Mouse (Mus musculus): ENCODE measurements around the gene Kcnip2. TPM values are rescaled to one million over a fixed set of nuclear protein-coding genes. Genes with fewer than 3 reads are reported as not detected.

Kcnip2 gene
- 3.0 and 3.7 TPM in 2 replicates for polyA plus RNA-seq (2016; fragmentation: Nextera tagmentation; extraction: Ambion mirVana)

- Histone ChIP-seq H3K9me3 (replicated peaks) (no peaks in the 10 kb centered on the region), H3K4me3 (peak within 1 kb of the TSS; percentile 39), H3K27me3 (peaks cover 22% of the 10 kb centered on the region), H3K4me2 (replicated peaks) (peak within 1 kb of the TSS; percentile 85), H3K27ac (no peak within 1 kb of the TSS), H3K9ac (peak within 1 kb of the TSS; percentile 60), H3K36me3 (0 out of 2 replicates have a peak, but pooled peaks cover 2% of the 10 kb centered on the region), H3K4me1 (peaks cover 43% of the 10 kb centered on the region)
- under 1% methylated on average over 21 of the region's 29 CpGs for WGBS
- peak; percentile 52 for ATAC-seq (ENCODE audit: low FRiP score)
Measured at GRCm38 (mm10) chr19:45815831-45816405, at the start of gene Kcnip2. Gene Kcnip2, minus strand, starts transcription at chr19:45816061.

GRCm38 (mm10) chr19:45855284-45855920 is 39.5 kb upstream of the Kcnip2 start:
- no peak overlapping the region for H3K4me2 ChIP-seq (replicated peaks)
- H3K36me3 ChIP-seq, result no peaks in the 10 kb centered on the region
- H3K9me3 ChIP-seq (replicated peaks), result no peaks in the 10 kb centered on the region
- no peaks in the 10 kb centered on the region for H3K27me3 ChIP-seq
- no peak overlapping the region for H3K9ac ChIP-seq
- 70% methylated on average over 8 of the region's 8 CpGs for WGBS
- ATAC-seq (ENCODE audit: low FRiP score), result no peak
- H3K4me1 ChIP-seq, result no peaks in the 10 kb centered on the region
- no peak overlapping the region for H3K27ac ChIP-seq
- H3K4me3 ChIP-seq, result no peak overlapping the region

- Histone ChIP-seq H3K9ac (no peak overlapping the region), H3K36me3 (no peaks in the 10 kb centered on the region), H3K27ac (no peak overlapping the region), H3K4me3 (no peak overlapping the region), H3K9me3 (replicated peaks) (no peaks in the 10 kb centered on the region), H3K4me1 (no peaks in the 10 kb centered on the region), H3K27me3 (no peaks in the 10 kb centered on the region), H3K4me2 (replicated peaks) (no peak overlapping the region)
- no peak for ATAC-seq (ENCODE audit: low FRiP score)
- WGBS, result 75% methylated on average over 7 of the region's 7 CpGs
Measured at GRCm38 (mm10) chr19:45854521-45854920, 38.7 kb upstream of the Kcnip2 start.

GRCm38 (mm10) chr19:45847733-45848093 is 31.9 kb upstream of the Kcnip2 start:
- Histone ChIP-seq H3K9me3 (replicated peaks) (no peaks in the 10 kb centered on the region), H3K27me3 (no peaks in the 10 kb centered on the region), H3K36me3 (no peaks in the 10 kb centered on the region), H3K27ac (no peak overlapping the region), H3K4me1 (peaks cover 12% of the 10 kb centered on the region), H3K4me3 (no peak overlapping the region), H3K9ac (no peak overlapping the region), H3K4me2 (replicated peaks) (no peak overlapping the region)
- ATAC-seq (ENCODE audit: low FRiP score), result no peak
- WGBS, result 86% methylated on average over 4 of the region's 4 CpGs

GRCm38 (mm10) chr19:45847016-45847732 is 31.3 kb upstream of the Kcnip2 start:
- H3K4me3 ChIP-seq, result no peak overlapping the region
- no peak overlapping the region for H3K27ac ChIP-seq
- WGBS, result 82% methylated on average over 3 of the region's 3 CpGs

DNA sequence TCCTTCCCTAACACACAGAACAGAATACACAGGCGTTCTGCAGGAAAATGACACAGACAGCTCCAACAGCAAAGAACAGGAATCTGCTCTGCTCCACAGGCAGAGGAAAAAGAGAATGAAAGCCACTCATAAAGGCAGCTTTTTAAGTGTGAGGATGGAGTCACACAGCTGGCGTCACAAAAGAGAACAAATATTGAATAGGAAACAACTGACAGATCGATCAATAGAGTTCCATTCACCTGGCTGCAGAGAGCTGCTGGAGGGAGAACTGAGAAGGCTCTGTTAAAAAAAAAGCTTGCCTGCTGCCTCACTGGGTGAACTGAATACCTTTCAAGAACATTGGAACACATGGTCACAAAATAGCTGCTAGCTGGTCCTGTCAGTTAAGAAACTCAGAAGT is 28.3 kb upstream of the Kcnip2 start:
- Histone ChIP-seq H3K36me3 (peaks cover 4% of the 10 kb centered on the region; the same call in 1 of the 2 replicates), H3K27ac (no peak overlapping the region), H3K9me3 (replicated peaks) (no peaks in the 10 kb centered on the region), H3K9ac (no peak overlapping the region), H3K4me3 (no peak overlapping the region), H3K27me3 (no peaks in the 10 kb centered on the region), H3K4me2 (replicated peaks) (no peak overlapping the region), H3K4me1 (peaks cover 12% of the 10 kb centered on the region)
- ATAC-seq (ENCODE audit: low FRiP score), result no peak
- 29% methylated on average over 3 of the region's 3 CpGs for WGBS

More at GRCm38 (mm10) chr19:45847016-45847732, 31.3 kb upstream of the Kcnip2 start:
- ATAC-seq (ENCODE audit: low FRiP score), result no peak
- Histone ChIP-seq H3K36me3 (no peaks in the 10 kb centered on the region), H3K27me3 (no peaks in the 10 kb centered on the region), H3K4me1 (peaks cover 12% of the 10 kb centered on the region), H3K4me2 (replicated peaks) (no peak overlapping the region), H3K9ac (no peak overlapping the region), H3K9me3 (replicated peaks) (no peaks in the 10 kb centered on the region)

DNA sequence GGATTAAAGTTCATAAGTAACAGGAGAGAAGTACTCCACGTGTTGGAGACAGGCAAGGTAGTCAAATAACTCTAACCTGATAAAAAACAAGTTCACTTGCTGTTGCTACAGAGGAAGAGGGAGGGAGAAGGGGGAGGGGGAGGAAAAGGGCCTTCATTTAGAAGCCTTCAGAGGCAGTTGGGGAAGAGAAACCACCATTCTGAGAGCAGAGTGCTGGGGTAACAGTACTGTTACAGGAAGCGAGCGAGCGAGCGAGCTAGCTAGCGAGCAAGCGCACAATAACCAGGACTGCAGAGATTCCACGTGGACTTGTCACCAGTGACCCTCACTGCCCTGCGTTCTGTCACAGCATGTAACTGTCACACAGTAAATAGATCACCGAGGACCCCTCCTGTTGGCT is 27.6 kb upstream of the Kcnip2 start:
- no peak for ATAC-seq (ENCODE audit: low FRiP score)
- peaks cover 12% of the 10 kb centered on the region for H3K4me1 ChIP-seq
- peaks cover 4% of the 10 kb centered on the region; the same call in 1 of the 2 replicates for H3K36me3 ChIP-seq
- H3K9me3 ChIP-seq (replicated peaks), result no peaks in the 10 kb centered on the region
- H3K9ac ChIP-seq, result no peak overlapping the region
- H3K4me2 ChIP-seq (replicated peaks), result no peak overlapping the region
- no peak overlapping the region for H3K27ac ChIP-seq
- 42% methylated on average over 10 of the region's 10 CpGs for WGBS
- H3K4me3 ChIP-seq, result no peak overlapping the region
- no peaks in the 10 kb centered on the region for H3K27me3 ChIP-seq

GRCm38 (mm10) chr19:45837050-45837994 is 21.5 kb upstream of the Kcnip2 start:
- Histone ChIP-seq H3K36me3 (peaks cover 4% of the 10 kb centered on the region; the same call in 1 of the 2 replicates), H3K4me2 (replicated peaks) (no peak overlapping the region), H3K27ac (no peak overlapping the region), H3K4me1 (no peaks in the 10 kb centered on the region), H3K27me3 (no peaks in the 10 kb centered on the region), H3K9ac (no peak overlapping the region), H3K9me3 (replicated peaks) (no peaks in the 10 kb centered on the region), H3K4me3 (no peak overlapping the region)
- ATAC-seq (ENCODE audit: low FRiP score), result no peak
- 82% methylated on average over 12 of the region's 12 CpGs for WGBS

DNA sequence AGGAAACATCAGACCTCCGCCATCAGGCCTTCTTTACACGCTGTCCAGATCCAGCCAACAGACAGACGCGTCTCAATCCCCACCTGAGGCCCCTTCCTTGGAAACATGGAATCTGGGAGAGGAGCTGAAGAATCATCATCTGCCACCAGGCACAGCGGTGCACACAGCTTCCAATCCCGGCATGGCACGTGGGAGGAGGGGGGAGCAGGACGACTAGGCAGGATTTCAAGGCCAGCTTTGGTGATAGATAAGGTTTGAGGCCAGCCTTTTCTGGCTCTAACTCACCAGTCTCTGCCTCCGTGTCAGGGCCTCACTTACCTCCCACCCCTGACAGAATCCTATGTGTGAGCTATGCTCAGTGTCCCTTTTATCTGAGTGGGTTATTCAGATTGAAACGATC is 19.6 kb upstream of the Kcnip2 start:
- WGBS, result 79% methylated on average over 10 of the region's 10 CpGs

DNA sequence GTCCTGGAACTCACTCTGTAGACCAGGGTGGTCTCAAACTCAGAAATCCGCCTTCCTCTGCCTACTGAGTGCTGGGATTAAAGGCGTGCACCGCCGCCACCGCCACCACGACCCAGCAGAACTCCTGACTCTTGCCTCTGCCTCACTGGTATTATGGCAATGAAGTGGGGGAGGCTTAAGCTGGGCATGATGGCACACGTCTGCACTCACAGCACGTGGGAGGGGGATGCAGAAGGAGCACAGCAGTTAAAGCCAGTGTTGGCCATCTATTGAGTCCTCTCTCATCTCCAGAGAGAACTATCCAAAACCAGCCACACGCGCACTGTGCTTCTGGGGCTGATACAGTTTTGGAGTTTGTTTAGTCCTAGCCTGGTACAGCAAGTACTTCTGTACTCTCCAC is 17.8 kb upstream of the Kcnip2 start:
- no peaks in the 10 kb centered on the region for H3K9me3 ChIP-seq (replicated peaks)
- H3K36me3 ChIP-seq, result no peaks in the 10 kb centered on the region
- H3K9ac ChIP-seq, result no peak overlapping the region
- no peak for ATAC-seq (ENCODE audit: low FRiP score)
- H3K4me1 ChIP-seq, result no peaks in the 10 kb centered on the region
- H3K27ac ChIP-seq, result no peak overlapping the region
- WGBS, result 79% methylated on average over 10 of the region's 10 CpGs
- no peak overlapping the region for H3K4me2 ChIP-seq (replicated peaks)
- H3K27me3 ChIP-seq, result no peaks in the 10 kb centered on the region
- no peak overlapping the region for H3K4me3 ChIP-seq

More for the DNA sequence above, 19.6 kb upstream of the Kcnip2 start:
- H3K9ac ChIP-seq, result no peak overlapping the region
- no peaks in the 10 kb centered on the region for H3K4me1 ChIP-seq
- no peaks in the 10 kb centered on the region for H3K9me3 ChIP-seq (replicated peaks)
- H3K36me3 ChIP-seq, result no peaks in the 10 kb centered on the region
- H3K4me2 ChIP-seq (replicated peaks), result no peak overlapping the region
- H3K27ac ChIP-seq, result no peak overlapping the region
- no peak overlapping the region for H3K4me3 ChIP-seq
- H3K27me3 ChIP-seq, result no peaks in the 10 kb centered on the region
- ATAC-seq (ENCODE audit: low FRiP score), result no peak

DNA sequence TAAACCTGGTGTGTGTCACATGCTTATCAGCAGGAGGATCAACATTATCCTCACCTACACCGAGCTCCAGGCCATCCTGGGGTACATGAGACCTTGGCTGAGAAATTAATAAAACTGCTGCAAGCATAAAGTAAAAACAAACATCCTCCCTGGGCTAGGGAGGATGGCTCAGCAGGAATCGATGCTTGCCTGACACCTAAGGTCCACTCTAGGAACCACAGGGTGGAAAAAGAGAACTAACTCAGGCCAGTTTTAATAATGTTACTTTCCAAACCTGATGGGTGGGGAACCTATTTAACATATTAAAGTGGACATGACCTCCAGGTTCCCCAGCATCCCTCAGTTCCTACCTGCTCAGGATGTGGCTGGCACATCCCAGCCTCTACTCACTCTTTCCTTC is 14.8 kb upstream of the Kcnip2 start:
- WGBS, result 59% methylated on average over 2 of the region's 2 CpGs
- H3K4me3 ChIP-seq, result no peak overlapping the region
- peaks cover 4% of the 10 kb centered on the region; the same call in 1 of the 2 replicates for H3K9me3 ChIP-seq (replicated peaks)
- no peaks in the 10 kb centered on the region for H3K4me1 ChIP-seq
- no peak overlapping the region for H3K9ac ChIP-seq
- H3K27ac ChIP-seq, result no peak overlapping the region
- no peaks in the 10 kb centered on the region for H3K36me3 ChIP-seq
- H3K27me3 ChIP-seq, result no peaks in the 10 kb centered on the region
- no peak overlapping the region for H3K4me2 ChIP-seq (replicated peaks)
- no peak for ATAC-seq (ENCODE audit: low FRiP score)

GRCm38 (mm10) chr19:45827736-45828135 is 11.9 kb upstream of the Kcnip2 start:
- no peak for ATAC-seq (ENCODE audit: low FRiP score)
- no peak overlapping the region for H3K9ac ChIP-seq

More at GRCm38 (mm10) chr19:45827736-45828135, 11.9 kb upstream of the Kcnip2 start:
- Histone ChIP-seq H3K4me2 (replicated peaks) (no peak overlapping the region), H3K27me3 (no peaks in the 10 kb centered on the region), H3K4me3 (no peak overlapping the region), H3K36me3 (no peaks in the 10 kb centered on the region), H3K4me1 (no peaks in the 10 kb centered on the region), H3K27ac (no peak overlapping the region), H3K9me3 (replicated peaks) (peaks cover 4% of the 10 kb centered on the region; the same call in 1 of the 2 replicates)
- WGBS, result 95% methylated on average over 3 of the region's 3 CpGs

Data from hindbrain, embryonic 12.5 days (tissue).